27 mouse cellular contexts compared by ENCODE assay signal in genomic region chr5:28795130-28795758, GRCm38 (mm10).
DNase-seq lines count a peak whose midpoint lies in the region; ATAC-seq and TF ChIP-seq lines count a peak whose summit lies in the region.
"Had no signal": no experiment of that assay in that cellular context is flagged by ENCODE, and none has a peak within 500 bp of the region (broad histone marks: within the 10 kb centered on the region; RNA-seq: fewer than 3 reads in every experiment).

No protein-coding gene starts in this region.

- H3K4me1 ChIP-seq in forebrain, embryonic 14.5 days (ENCODE audit: control insufficient read depth, insufficient read depth, low read length), result no peaks in the 10 kb centered on the region
- no peaks in the 10 kb centered on the region for H3K4me1 ChIP-seq in forebrain, embryonic 11.5 days (replicated peaks; ENCODE audit: control insufficient read depth, insufficient read depth, low read length)
- H3K4me1 ChIP-seq in hindbrain, embryonic 14.5 days (replicated peaks; ENCODE audit: control insufficient read depth, insufficient read depth, low read length), result no peaks in the 10 kb centered on the region
- H3K4me1 ChIP-seq in hindbrain, postnatal 0 days (ENCODE audit: insufficient read depth, low read length), result no peaks in the 10 kb centered on the region
- peaks cover 3% of the 10 kb centered on the region; the same call in 1 of the 2 replicates for H3K4me1 ChIP-seq in lung, postnatal 0 days (ENCODE audit: insufficient read depth, low read depth, low read length)
- no peaks in the 10 kb centered on the region for H3K4me1 ChIP-seq in stomach, embryonic 16.5 days (ENCODE audit: control insufficient read depth, insufficient read depth, low read length)
- H3K4me1 ChIP-seq: forebrain, embryonic 12.5 days; heart, embryonic 13.5 days; liver, embryonic 15.5 days; megakaryocyte, embryonic 14.5 days; midbrain, embryonic 13.5 days; neural tube, embryonic 12.5 days had no signal

- H3K27ac ChIP-seq in forebrain, embryonic 14.5 days (ENCODE audit: low read depth, low read length), result no peak overlapping the region
- no peak overlapping the region for H3K27ac ChIP-seq in forebrain, embryonic 11.5 days (ENCODE audit: low read depth, low read length)
- no peak overlapping the region for H3K27ac ChIP-seq in hindbrain, embryonic 14.5 days
- H3K27ac ChIP-seq in hindbrain, postnatal 0 days, result no peak overlapping the region
- no peak overlapping the region for H3K27ac ChIP-seq in lung, postnatal 0 days (ENCODE audit: low read length)
- no peak overlapping the region for H3K27ac ChIP-seq in stomach, embryonic 16.5 days (ENCODE audit: low read length)
- H3K27ac ChIP-seq: forebrain, embryonic 12.5 days; heart, embryonic 13.5 days; liver, embryonic 15.5 days; midbrain, embryonic 13.5 days; neural tube, embryonic 12.5 days had no signal

- no peak overlapping the region for H3K9ac ChIP-seq in forebrain, embryonic 14.5 days (ENCODE audit: low read length)
- H3K9ac ChIP-seq in forebrain, embryonic 11.5 days (ENCODE audit: low read length), result no peak overlapping the region
- H3K9ac ChIP-seq in hindbrain, embryonic 14.5 days, result no peak overlapping the region
- no peak overlapping the region for H3K9ac ChIP-seq in hindbrain, postnatal 0 days (replicated peaks; ENCODE audit: low read length)
- no peak overlapping the region for H3K9ac ChIP-seq in lung, postnatal 0 days (replicated peaks; ENCODE audit: low read depth)
- H3K9ac ChIP-seq in stomach, embryonic 16.5 days (ENCODE audit: low read length), result no peak overlapping the region
- H3K9ac ChIP-seq: forebrain, embryonic 12.5 days; heart, embryonic 13.5 days; liver, embryonic 15.5 days; midbrain, embryonic 13.5 days; neural tube, embryonic 12.5 days had no signal

- no peak for DNase-seq in forebrain, embryonic 14.5 days (ENCODE audit: low spot score)
- DNase-seq in forebrain, embryonic 11.5 days (ENCODE audit: low spot score), result no peak
- no peak for DNase-seq in hindbrain, embryonic 14.5 days (ENCODE audit: low spot score)
- DNase-seq in hindbrain, postnatal 0 days (ENCODE audit: low spot score), result no peak
- no peak for DNase-seq in lung, postnatal 0 days (ENCODE audit: low spot score)
- no peak for DNase-seq in lung, postnatal 10 days
- DNase-seq in thymus, postnatal 36 days, result no peak
- DNase-seq: adrenal gland, postnatal 10 days; cerebellum, adult 2 months; cerebellum, postnatal 25 days; gastrocnemius, postnatal 10 days; heart, postnatal 4 days; kidney, adult 9 months; kidney, postnatal 25 days; layer of hippocampus, postnatal 36 days; lung, postnatal 14 days; right cerebral cortex, postnatal 25 days; spleen, adult 18-20 months; thymus, adult 18-20 months; thymus, postnatal 4 days had no signal

- H3K27me3 ChIP-seq in forebrain, embryonic 14.5 days (replicated peaks; ENCODE audit: control insufficient read depth, insufficient read depth, low read length), result no peaks in the 10 kb centered on the region
- no peaks in the 10 kb centered on the region for H3K27me3 ChIP-seq in forebrain, embryonic 11.5 days (ENCODE audit: control insufficient read depth, insufficient read depth, low read length)
- no peaks in the 10 kb centered on the region for H3K27me3 ChIP-seq in hindbrain, embryonic 14.5 days (ENCODE audit: control insufficient read depth, insufficient read depth, low read length)
- no peaks in the 10 kb centered on the region for H3K27me3 ChIP-seq in hindbrain, postnatal 0 days (ENCODE audit: insufficient read depth, low read length)
- H3K27me3 ChIP-seq in lung, postnatal 0 days (replicated peaks; ENCODE audit: insufficient read depth, low read length), result no peaks in the 10 kb centered on the region
- no peaks in the 10 kb centered on the region for H3K27me3 ChIP-seq in stomach, embryonic 16.5 days (ENCODE audit: control insufficient read depth, insufficient read depth, low read length)
- H3K27me3 ChIP-seq: heart, embryonic 13.5 days; liver, embryonic 15.5 days; megakaryocyte, embryonic 14.5 days; midbrain, embryonic 13.5 days; neural tube, embryonic 12.5 days had no signal

- H3K9me3 ChIP-seq in forebrain, embryonic 14.5 days (replicated peaks; ENCODE audit: control insufficient read depth, low read length), result no peaks in the 10 kb centered on the region
- no peaks in the 10 kb centered on the region for H3K9me3 ChIP-seq in forebrain, embryonic 11.5 days (ENCODE audit: control insufficient read depth, low read length)
- H3K9me3 ChIP-seq in hindbrain, embryonic 14.5 days (ENCODE audit: control insufficient read depth, low read length), result no peaks in the 10 kb centered on the region
- no peaks in the 10 kb centered on the region for H3K9me3 ChIP-seq in hindbrain, postnatal 0 days (ENCODE audit: low read length)
- H3K9me3 ChIP-seq in lung, postnatal 0 days (ENCODE audit: low read length), result no peaks in the 10 kb centered on the region
- no peaks in the 10 kb centered on the region for H3K9me3 ChIP-seq in stomach, embryonic 16.5 days (replicated peaks; ENCODE audit: control insufficient read depth, low read length)
- H3K9me3 ChIP-seq: forebrain, embryonic 12.5 days; heart, embryonic 13.5 days; liver, embryonic 15.5 days; megakaryocyte, embryonic 14.5 days; midbrain, embryonic 13.5 days; neural tube, embryonic 12.5 days had no signal

- no peak for TF ChIP-seq EP300 in lung, postnatal 0 days (IDR thresholded peaks at IDR 0.05)

- no peak overlapping the region for H3K4me2 ChIP-seq in forebrain, embryonic 14.5 days (ENCODE audit: low read length)
- H3K4me2 ChIP-seq in forebrain, embryonic 11.5 days (ENCODE audit: low read depth, low read length, severe bottlenecking), result no peak overlapping the region
- no peak overlapping the region for H3K4me2 ChIP-seq in hindbrain, embryonic 14.5 days (replicated peaks)
- no peak overlapping the region for H3K4me2 ChIP-seq in hindbrain, postnatal 0 days (ENCODE audit: low read depth, low read length)
- no peak overlapping the region for H3K4me2 ChIP-seq in lung, postnatal 0 days (replicated peaks; ENCODE audit: low read depth, low read length)
- no peak overlapping the region for H3K4me2 ChIP-seq in stomach, embryonic 16.5 days (ENCODE audit: low read depth, low read length)
- H3K4me2 ChIP-seq: forebrain, embryonic 12.5 days; heart, embryonic 13.5 days; liver, embryonic 15.5 days; midbrain, embryonic 13.5 days; neural tube, embryonic 12.5 days had no signal

- 0 out of 2 replicates have a peak, but pooled peaks have one; percentile 26 for ATAC-seq in forebrain, embryonic 14.5 days
- ATAC-seq in forebrain, embryonic 11.5 days (replicated peaks; ENCODE audit: low FRiP score), result no peak
- ATAC-seq in hindbrain, embryonic 14.5 days (ENCODE audit: low FRiP score), result 0 out of 2 replicates have a peak, but pooled peaks have one; percentile 17
- no peak for ATAC-seq in hindbrain, postnatal 0 days
- ATAC-seq in lung, postnatal 0 days, result peak; percentile 16; the same call in 1 of the 2 replicates
- peak; percentile 38; the same call in 1 of the 2 replicates for ATAC-seq in stomach, embryonic 16.5 days (ENCODE audit: insufficient read depth, low FRiP score)
- ATAC-seq: midbrain, embryonic 13.5 days had no signal

- TF ChIP-seq CTCF in hindbrain, postnatal 0 days (IDR thresholded peaks at IDR 0.05; ENCODE audit: low read depth), result no peak
- no peak for TF ChIP-seq CTCF in lung, postnatal 0 days (IDR thresholded peaks at IDR 0.05)

- no peaks in the 10 kb centered on the region for H3K36me3 ChIP-seq in forebrain, embryonic 14.5 days (ENCODE audit: control insufficient read depth, insufficient read depth, low read length)
- H3K36me3 ChIP-seq in forebrain, embryonic 11.5 days (ENCODE audit: control insufficient read depth, insufficient read depth, low read length), result no peaks in the 10 kb centered on the region
- no peaks in the 10 kb centered on the region for H3K36me3 ChIP-seq in hindbrain, embryonic 14.5 days (replicated peaks; ENCODE audit: control insufficient read depth, insufficient read depth)
- H3K36me3 ChIP-seq in hindbrain, postnatal 0 days (ENCODE audit: insufficient read depth, low read length), result no peaks in the 10 kb centered on the region
- H3K36me3 ChIP-seq in lung, postnatal 0 days (ENCODE audit: insufficient read depth, low read length), result no peaks in the 10 kb centered on the region
- H3K36me3 ChIP-seq in stomach, embryonic 16.5 days (ENCODE audit: control insufficient read depth, insufficient read depth, low read length), result no peaks in the 10 kb centered on the region
- H3K36me3 ChIP-seq: forebrain, embryonic 12.5 days; heart, embryonic 13.5 days; liver, embryonic 15.5 days; midbrain, embryonic 13.5 days; neural tube, embryonic 12.5 days had no signal

- no peak overlapping the region for H3K4me3 ChIP-seq in forebrain, embryonic 14.5 days (ENCODE audit: low read depth, low read length)
- no peak overlapping the region for H3K4me3 ChIP-seq in forebrain, embryonic 11.5 days (ENCODE audit: low read depth, low read length)
- H3K4me3 ChIP-seq in hindbrain, embryonic 14.5 days (replicated peaks; ENCODE audit: low read length), result no peak overlapping the region
- no peak overlapping the region for H3K4me3 ChIP-seq in hindbrain, postnatal 0 days (ENCODE audit: low read length)
- H3K4me3 ChIP-seq in lung, postnatal 0 days (ENCODE audit: low read depth, low read length), result no peak overlapping the region
- no peak overlapping the region for H3K4me3 ChIP-seq in stomach, embryonic 16.5 days (replicated peaks; ENCODE audit: low read length)
- H3K4me3 ChIP-seq: forebrain, embryonic 12.5 days; heart, embryonic 13.5 days; liver, embryonic 15.5 days; megakaryocyte, embryonic 14.5 days; midbrain, embryonic 13.5 days; neural tube, embryonic 12.5 days had no signal

- 94% methylated on average over 6 of the region's 6 CpGs for WGBS in forebrain, embryonic 14.5 days
- 93% methylated on average over 6 of the region's 6 CpGs for WGBS in forebrain, embryonic 11.5 days
- 97% methylated on average over 6 of the region's 6 CpGs for WGBS in hindbrain, embryonic 14.5 days
- WGBS in hindbrain, postnatal 0 days, result 97% methylated on average over 6 of the region's 6 CpGs
- 85% methylated on average over 6 of the region's 6 CpGs for WGBS in lung, postnatal 0 days
- 90% methylated on average over 6 of the region's 6 CpGs for WGBS in stomach, embryonic 16.5 days

Comparison
In these comparisons a context has a peak if more than half of its experiments do, and no peak if none do; other contexts are left out.
1. ATAC-seq: peak in forebrain, embryonic 14.5 days (single experiment), hindbrain, embryonic 14.5 days (single experiment), lung, postnatal 0 days (single experiment) and stomach, embryonic 16.5 days (single experiment); none in forebrain, embryonic 11.5 days (single experiment) and hindbrain, postnatal 0 days (single experiment).